Mouse (Mus musculus): ENCODE data around the gene Mfsd4b1.
"Not testable (repeated sequence)": the region's sequence is repeated elsewhere in the genome, so short reads cannot be mapped to it uniquely, and the experiment has no call there.

The Mfsd4b1 gene

DNA sequence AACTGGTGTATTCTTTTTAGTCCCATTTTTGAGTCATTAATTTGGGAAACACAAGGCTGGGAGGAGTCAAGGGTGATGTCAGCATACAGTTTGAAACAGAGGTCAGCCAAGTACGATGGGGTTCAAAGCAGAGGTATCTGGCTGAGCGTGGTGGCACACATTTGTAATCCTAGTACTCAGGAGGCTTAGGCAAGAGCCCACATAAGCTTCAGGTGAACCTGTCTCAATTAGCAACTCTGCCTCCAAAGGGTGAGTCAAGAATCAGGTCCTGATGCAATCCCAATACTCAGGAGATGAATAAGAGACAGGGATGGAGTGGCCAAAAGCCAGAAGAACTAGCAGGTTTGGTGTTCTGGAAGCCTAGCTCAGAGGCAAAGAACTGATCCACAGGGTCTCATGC lies 7.8 kb upstream of the Mfsd4b1 start:
- no peak for DNase-seq (ENCODE audit: low spot score)

DNA sequence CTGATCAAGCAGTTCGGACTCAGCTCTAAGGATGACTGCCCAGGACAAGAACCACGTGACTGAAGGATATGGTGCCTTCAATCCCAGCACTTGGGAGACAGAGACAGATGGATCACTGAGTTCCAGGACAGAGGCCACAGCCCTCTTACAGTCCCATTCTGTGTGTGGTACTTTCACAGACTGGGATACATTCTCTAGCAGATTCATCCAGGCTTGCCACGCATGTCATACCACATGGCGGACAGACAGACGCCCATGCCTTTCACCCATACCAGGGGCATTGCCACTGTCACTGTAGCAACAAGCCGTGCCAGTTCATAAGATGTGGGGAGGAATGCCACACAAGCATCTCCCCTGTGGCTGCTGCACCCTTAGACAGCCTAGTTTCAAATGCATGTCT lies 5.6 kb upstream of the Mfsd4b1 start:
- no peak for DNase-seq (ENCODE audit: low spot score)

DNA sequence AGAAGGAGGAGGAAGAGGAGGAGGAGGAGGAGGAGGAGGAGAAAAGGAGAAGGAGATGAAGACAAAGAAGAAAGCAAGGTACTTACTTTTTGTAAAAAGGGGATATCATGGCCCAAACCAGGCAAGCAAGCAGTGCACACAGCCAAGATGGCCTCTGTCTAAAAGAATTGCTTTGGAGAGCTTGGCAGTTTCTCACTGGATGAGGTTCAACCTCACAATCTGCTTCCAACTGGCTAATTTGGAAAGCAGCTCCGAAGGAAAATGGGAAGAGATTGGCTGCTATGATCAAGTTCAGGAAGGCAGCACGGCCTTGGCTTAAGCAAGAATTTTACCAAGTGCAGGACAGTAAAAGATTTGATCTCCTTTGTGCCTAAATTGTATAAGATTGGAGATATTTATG lies 4.5 kb upstream of the Mfsd4b1 start:
- DNase-seq (ENCODE audit: low spot score) = no peak

DNA sequence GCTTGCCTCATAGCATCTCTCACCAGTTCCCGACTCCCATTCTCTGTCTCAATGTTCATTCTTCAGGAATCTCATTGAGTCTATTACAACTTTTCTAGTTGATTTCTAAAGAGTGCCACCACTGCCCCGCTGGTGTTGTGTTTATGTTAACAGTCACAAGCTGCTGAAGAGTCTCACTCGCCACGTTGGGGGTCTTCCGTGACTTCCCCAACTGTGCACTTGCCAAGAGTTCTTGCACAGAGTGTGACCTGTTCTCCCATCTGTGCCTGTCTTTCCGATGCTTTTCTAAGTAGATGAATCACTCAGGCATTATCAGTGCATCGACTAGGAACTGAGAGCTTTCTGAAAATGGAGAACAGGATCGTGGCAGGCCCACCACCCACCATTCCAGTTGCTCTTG lies 3.0 kb upstream of the Mfsd4b1 start:
- DNase-seq (ENCODE audit: low spot score) = no peak

DNA sequence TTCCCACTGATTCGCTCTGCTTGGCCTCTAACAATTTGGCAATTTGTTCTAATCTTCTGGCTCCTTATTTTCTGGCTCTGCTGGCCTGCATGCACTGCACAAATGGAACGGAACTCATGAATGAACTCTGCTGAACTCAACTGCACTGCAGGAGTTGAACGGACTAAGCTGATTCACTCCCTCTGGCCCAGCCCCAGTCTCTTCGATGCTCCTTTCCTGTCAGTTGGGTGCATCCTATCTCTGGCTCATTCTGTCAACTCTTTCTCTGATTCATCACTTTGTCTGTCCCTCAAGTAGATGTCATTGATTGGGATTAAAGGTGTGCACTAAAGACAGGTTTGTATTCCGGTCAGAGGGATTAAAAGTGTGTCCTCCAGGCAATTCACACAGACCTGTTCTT lies 1.5 kb upstream of the Mfsd4b1 start:
- no peak for DNase-seq (ENCODE audit: low spot score)

DNA sequence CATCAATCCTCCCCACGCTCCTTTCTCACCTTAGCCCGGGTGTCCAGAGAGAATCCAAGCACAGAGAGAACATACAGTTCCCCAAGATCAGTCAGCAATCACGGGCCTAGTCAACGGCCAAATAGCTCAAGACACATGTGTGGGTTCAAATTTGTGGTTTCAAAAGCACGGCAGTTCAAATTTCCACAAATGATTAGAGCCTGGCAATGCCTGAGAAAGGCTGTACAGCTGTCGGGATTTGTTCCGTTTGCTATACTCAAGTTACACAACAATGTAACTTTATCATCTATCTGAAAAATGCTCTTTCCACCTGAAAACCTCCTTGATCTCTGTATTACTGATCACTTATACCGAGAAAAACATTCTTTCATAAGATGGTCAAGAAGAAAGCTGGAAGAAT lies 492 bp upstream of the Mfsd4b1 start:
- no peak for DNase-seq (ENCODE audit: low spot score)

DNA sequence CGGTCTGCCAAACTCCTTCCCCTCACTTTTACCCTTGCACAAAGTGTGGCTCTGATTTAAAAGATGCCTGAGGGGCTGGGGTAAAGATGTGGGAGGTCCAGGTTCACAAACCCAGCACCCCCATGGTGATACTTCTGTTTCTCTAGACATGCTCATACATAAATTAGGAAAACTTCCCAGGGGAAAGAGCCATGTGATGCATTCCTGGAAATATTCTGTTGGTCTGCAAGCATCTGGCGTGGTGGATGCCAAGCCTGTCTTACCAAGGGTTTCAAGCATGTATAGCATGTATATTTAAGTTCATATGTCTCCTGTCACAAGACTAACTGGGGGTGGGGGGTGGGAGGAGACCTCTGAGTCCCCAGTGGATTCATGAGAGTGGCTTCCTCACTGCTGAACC lies 4.7 kb downstream of the Mfsd4b1 start:
- no peak for DNase-seq (ENCODE audit: low spot score)

DNA sequence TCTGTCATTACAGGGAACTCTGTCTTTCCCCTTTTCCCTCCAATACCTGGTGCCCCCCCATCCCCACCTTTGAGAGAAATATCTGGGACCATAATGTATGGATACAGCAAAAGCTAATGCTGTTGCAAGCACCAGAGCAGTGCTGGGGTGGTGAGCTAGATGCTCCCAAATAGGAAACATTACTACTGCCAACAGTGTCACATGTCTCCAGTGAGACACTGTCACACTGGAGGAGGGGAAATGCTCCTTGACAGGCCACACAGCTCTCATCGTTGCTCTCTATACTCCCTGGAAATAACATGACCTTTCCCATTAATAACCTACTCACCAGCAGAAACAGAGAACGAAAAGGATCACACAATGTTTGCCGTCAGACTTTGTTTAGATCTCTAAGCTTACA lies 5.6 kb downstream of the Mfsd4b1 start:
- no peak for DNase-seq (ENCODE audit: low spot score)

DNA sequence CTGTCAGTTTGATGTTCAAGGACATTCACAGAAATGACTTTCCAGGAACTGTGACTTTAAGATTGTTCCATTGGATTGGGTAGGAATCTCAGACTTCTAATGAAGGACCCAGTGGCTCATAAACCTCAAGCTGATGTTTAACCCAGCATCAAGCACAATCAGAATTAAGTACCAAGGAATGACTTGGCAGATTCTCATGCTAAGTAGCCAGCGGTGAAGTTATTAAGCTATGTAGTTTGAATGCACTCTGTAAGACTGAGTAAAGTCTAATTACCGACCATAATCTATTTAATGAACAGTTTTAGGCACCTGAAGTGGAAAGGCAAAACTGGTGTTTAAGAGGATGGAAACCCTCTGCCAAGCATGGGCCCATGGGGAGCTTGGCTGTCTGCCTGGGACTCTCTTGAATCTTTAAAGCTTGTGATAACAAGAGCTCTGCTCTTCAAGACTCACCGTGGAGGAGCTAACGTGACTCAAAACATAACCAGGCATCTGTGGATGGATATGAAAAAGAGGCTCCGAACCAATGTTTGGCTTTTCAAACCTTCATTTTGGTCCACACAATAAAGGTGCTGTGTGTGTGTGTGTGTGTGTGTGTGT lies 6.7 kb downstream of the Mfsd4b1 start:
- DNase-seq (ENCODE audit: low spot score) = no peak

DNA sequence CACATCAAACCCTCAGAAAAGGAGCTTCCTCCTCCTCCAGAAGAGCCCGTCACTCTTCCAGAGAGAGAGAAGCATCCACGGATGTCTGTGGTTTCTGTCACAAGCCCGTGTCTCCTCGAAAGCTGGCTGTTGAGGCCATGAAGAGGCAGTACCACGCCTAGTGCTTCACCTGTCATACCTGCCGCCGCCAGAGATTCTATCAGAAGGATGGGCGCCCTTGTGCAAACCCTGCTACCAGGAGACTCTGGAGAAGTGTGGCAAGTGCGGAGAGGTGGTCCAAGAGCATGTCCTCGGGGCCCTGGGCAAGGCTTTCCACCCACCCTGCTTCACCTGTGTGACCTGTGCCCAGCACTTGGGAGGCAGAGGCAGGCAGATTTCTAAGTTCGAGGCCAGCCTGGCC lies 15.5 kb downstream of the Mfsd4b1 start:
- no peak for DNase-seq (ENCODE audit: low spot score)

DNA sequence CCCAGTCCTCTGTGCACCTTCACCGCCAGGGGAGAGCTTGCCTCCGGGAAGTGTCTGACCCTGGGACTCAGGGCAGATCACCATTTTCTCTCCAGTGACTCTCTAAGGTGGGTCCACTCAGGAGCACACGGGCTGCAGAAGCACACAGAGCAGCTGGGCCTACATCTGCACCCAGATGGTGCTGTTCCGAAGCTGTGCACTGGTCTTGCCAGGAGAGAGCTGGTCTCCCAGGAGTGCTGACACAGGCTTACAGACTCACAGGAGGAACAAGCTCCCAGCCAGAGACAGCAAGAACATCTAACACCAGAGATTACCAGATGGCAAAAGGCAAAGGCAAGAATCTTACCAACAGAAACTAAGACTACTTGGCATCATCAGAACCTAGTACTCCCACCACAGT lies 16.2 kb downstream of the Mfsd4b1 start:
- not testable (repeated sequence) for DNase-seq (ENCODE audit: low spot score)

DNA sequence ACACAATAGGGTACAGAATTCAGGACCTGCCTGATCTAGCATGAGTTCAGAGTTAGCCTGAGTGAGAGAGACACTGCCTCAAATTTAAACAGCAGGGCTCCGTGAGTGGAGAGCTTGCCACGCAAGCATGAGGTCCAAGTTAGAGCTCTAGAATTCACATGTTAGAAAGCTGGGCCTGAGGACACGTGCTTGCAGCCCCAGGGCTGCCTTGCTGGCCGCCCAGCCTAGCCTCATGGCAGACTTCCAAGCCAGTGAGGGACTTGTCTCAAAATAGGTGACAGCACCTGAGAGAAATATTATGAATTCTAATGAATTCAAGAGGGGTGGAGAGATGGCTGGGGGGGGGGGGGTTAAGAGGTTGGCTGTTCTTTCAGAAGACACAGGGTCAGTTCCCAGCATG lies 17.1 kb downstream of the Mfsd4b1 start:
- no peak for DNase-seq (ENCODE audit: low spot score)

DNA sequence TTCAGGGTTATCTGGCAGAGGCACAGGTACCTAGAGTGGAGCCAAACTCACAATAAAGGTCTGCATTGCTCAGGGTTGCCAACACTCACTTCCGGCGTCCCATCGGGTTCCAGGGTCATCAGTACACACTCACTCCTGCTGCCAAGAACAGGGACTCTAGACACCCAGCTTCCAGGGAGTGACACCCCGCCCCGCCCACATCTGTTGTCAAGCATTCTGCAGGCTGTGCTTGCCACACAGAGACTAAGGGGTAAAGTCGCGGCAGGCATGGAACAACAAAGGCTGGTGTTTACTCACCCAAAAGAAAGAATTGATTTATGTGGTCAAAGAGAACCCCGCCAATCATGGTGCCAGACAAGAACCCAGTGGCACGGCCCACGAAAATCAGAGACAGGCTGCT lies 18.1 kb downstream of the Mfsd4b1 start:
- no peak for DNase-seq (ENCODE audit: low spot score)

DNA sequence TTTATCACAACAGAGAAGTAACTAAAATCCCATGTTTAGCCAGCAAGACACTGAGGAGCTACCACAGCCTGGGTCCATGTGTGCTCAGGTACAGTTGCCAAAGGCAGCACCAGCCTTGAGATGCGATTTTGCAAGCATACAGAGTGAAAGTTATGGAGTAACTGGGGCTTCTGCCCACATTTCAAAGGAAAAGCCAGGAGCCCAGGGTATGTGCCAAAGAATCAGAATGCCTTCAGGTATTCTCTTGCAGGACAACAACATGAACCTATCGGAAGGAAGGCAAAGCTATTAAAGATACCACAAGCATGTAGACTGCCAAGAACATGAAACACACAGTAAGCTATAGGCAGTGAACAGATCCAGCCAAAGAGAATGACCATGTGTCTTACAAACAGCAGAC lies 24.3 kb downstream of the Mfsd4b1 start:
- no peak for DNase-seq (ENCODE audit: low spot score)

DNA sequence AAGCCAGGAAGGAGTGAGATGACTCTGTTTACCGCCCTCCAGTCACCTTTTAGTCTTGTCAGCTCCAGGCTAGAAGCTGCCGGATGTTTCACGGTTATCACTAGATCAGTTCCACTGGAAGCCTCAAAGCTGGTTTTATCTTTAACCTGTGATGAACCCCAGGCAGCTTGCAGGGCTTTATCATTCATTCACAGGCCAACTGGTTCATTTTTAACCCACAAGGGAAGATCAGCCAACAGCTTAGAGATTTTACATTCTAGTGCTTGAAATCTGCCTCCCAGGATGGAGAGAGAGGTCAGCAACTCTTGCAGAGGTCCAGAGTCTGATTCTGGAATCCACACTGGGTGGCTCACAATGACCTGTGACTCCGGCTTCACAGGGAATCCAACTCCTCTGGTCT lies 33.9 kb downstream of the Mfsd4b1 start:
- no peak for DNase-seq (ENCODE audit: low spot score)

DNA sequence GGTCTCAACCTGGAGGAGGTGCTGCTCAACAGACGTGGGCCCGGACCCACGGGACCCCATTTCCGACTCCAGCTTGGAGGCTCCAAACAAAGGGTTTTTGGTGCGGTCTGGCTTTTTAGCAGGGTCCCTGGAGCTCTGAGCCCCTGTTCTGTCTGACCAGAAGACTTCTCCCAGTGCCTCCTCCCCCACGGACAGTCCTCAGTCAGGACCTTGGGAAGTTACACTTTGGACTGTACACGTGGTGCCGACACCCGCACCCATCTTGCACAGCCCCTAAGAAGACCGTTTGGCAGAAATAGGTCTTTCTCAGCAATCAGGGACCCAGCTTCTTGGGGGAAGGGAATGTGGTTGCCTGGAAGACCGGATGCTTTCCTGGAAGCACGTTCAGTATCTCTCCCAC lies 38.6 kb downstream of the Mfsd4b1 start, which contains the start of gene Mfsd4b5:
Gene Mfsd4b5 (minus strand): TSS at position 181 of the 400 bp plus-strand sequence.
- DNase-seq (ENCODE audit: low spot score) = no peak

DNA sequence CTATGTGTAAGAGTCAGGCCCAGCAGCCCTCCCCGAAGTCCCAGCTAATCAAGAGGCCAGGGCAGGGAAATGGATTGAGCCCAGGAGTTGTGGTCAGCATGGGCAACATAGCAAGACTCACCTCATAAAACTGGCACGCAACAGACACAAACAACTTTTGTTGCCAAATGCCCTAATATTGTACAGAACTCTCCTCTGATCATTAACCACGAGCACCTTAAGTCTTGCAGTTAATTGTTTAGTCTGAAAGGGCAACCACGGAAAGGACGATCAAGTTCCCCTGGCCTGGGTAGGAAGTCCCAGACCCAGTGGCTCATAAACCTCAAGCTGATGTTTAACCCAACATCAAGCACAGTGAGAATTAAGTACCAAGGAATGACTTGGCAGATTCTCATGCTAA lies 42.5 kb downstream of the Mfsd4b1 start:
- no peak for DNase-seq (ENCODE audit: low spot score)

DNA sequence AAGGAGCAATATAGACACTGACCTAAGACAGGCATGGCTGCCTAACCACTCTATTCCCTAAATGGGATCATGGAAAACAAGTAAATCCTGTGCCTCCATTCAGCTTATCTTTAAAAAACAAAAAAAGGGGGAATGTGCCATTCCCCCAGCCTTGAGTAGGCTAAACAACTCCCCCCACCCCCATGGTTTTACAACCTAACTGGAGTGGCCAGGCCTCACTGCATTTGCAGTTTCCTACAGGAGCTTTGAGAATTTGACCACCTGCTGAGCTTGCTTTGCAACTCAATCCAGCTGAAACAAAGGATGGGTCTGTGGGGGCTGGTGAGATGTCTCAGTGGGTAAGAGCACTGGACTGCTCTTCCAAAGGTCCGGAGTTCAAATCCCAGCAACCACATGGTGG lies 46.8 kb downstream of the Mfsd4b1 start:
- DNase-seq (ENCODE audit: low spot score) = no peak

DNA sequence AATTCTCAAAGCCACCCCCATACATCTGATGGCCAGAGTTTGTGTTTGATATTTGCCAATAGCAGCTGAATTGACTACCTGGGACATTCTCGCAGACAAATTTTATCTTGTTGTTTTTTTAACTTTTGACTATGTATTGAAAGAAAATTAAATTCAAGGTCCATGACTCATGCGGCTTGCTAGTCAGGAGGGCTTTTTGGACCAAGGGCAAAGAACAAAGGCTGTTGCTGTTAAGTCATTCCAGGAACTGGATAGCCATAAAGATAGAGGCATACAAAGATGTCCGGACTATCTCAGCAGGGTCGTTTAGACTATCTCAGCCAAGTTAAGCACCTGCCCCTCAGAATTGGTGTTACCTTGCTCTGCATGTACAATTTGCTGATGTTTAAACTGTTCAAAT lies 47.7 kb downstream of the Mfsd4b1 start:
- DNase-seq (ENCODE audit: low spot score) = no peak

DNA sequence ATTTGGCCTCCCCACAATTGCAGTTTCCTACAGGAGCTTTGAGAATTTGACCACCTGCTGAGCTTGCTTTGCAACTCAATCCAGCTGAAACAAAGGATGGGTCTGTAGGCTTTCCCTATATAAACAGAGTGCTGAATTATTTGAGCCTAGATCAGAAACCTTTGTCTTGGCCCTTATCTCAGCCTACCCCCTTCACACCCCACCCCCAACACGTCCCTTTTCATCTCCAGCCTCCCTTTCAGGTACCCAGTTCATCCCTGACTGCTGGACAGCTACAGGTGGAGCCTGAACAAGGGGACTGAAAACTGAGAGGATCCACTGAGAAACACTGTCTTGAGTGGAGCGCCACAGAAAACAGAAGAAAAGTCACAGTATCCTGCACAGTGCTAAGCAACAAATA lies 49.3 kb downstream of the Mfsd4b1 start:
- DNase-seq (ENCODE audit: low spot score) = no peak

DNA sequence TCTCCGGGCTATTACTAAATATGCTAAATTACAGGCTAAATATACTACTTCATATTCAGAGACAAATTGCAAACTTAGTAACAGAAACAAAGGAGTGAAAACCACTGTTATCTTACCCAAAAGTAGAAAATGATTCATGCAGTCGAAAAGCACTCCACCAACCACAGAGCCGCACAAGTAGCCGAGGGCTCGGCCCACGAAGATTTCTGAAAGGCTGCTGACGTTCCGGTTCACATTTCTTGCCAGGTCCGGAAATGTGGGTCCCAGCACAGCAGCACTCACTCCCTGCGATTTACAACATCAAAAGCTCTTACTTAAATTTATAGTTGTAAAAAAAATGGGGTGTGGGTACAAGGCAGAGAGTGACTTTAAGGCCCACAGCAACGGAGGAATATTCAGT lies 50.1 kb downstream of the Mfsd4b1 start:
- no peak for DNase-seq (ENCODE audit: low spot score)

DNA sequence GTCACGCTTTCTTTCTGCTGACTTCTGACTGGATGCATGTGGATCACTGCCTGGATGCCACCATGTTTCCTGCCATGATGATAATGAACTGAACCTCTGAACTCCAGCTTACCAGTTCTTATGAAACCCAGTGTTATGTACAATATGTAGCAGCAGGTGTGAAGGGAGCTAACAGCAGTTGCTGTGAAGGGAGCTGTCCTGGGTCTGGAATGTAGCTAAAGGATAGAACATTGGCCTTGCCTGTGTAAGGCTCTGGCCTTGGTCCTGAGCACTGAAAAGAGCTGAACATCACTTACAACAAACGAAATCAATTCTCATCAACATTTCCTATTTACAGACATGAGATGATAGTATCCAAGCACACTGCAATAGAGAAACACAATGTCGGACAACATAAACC lies 57.6 kb downstream of the Mfsd4b1 start:
- no peak for DNase-seq (ENCODE audit: low spot score)

DNA sequence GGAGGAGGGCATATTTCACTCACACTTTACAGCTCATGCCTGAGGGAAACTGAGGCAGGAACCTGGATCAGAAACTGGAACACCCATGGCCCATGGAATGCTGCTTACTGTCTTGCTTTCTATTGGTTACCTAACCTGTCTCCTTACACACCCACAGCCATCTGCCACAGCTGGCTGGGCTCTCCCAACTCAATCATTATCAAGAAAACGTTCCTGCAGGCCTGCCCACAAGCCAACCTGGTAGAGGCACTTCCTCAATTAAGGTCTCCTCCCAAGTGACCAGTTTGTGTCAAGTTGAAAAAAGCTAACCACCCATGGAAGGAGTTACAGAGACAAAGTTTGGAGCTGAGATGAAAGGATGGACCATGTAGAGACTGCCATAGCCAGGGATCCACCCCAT lies 63.2 kb downstream of the Mfsd4b1 start:
- DNase-seq (ENCODE audit: low spot score) = no peak

DNA sequence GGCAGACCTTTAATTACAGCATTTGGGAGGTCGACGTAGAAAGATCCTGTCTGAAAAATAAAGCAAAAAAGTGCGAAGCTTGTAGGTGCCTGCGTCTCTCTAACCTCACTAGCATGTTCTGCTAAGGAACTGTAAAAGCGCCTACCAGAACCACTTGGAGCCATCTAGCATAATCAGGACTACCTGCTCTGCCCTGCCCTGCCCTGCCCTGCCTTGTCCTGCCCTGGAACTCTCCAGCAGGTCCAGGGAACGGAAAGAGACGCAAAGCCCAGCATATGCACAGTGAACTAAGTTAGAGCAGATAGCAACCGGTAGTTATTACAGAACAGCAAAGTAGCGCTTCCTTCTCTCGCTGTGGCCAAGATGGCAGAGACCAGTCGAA lies 64.6 kb downstream of the Mfsd4b1 start:
- no peak for DNase-seq (ENCODE audit: low spot score)
